Mouse (Mus musculus) liver, embryonic 16.5 days (tissue): ENCODE measurements around the gene Cdkn2aip. TPM values are rescaled to one million over a fixed set of nuclear protein-coding genes. Genes with fewer than 3 reads are reported as not detected.
A peak's percentile ranks its signal among the peaks of the same experiment; 100 is the strongest.

Source experiments
- ATAC-seq: fragments of 200-750 bp; cut with Nextera tagmentation; 2 replicates; pipeline ENCODE4 v1.8.0; 2017; ENCODE audit warnings: low read depth, mild to moderate bottlenecking, moderate number of reproducible peaks, moderate library complexity
- H3K27ac ChIP-seq: fragments of 300-500 bp; sonication (generic); 2 replicates; pipeline ENCODE4 v1.5.1; 2014; ENCODE audit warnings: mild to moderate bottlenecking, low read length
- H3K27me3 ChIP-seq: fragments of 300-500 bp; sonication (generic); 2 replicates; pipeline ENCODE4 v1.6.1; 2014; ENCODE audit warnings: low read depth, low read length, mixed read lengths; ENCODE audit not compliant: control insufficient read depth, insufficient read depth
- H3K36me3 ChIP-seq: fragments of 300-500 bp; sonication (generic); 2 replicates; pipeline ENCODE4 v1.6.1; 2014; ENCODE audit warnings: mild to moderate bottlenecking; ENCODE audit not compliant: control insufficient read depth, insufficient read depth
- H3K4me1 ChIP-seq: fragments of 300-500 bp; sonication (generic); 2 replicates; pipeline ENCODE4 v1.6.1; 2014; ENCODE audit warnings: low read depth, low read length, mixed read lengths; ENCODE audit not compliant: control insufficient read depth
- H3K4me2 ChIP-seq: fragments of 300-500 bp; sonication (generic); 2 replicates; pipeline ENCODE4 v1.6.1; 2014; ENCODE audit warnings: low read depth, low read length, mixed read lengths
- H3K4me3 ChIP-seq: fragments of 300-500 bp; sonication (generic); 2 replicates; pipeline ENCODE4 v1.5.1; 2014; ENCODE audit warnings: low read depth, mild to moderate bottlenecking, low read length
- H3K9ac ChIP-seq: fragments of 300-500 bp; sonication (generic); 2 replicates; pipeline ENCODE4 v1.6.1; 2014; ENCODE audit warnings: low read depth, low read length
- H3K9me3 ChIP-seq: fragments of 300-500 bp; sonication (generic); replicated peaks from 2 replicates; pipeline ENCODE4 v1.6.1; 2016; ENCODE audit warnings: low read length; ENCODE audit not compliant: control insufficient read depth
- WGBS: fragments of 180-500 bp; shearing (Covaris S2); extraction: QIAGEN DNeasy Blood & Tissue Kit; methylation state at CpG from one replicate; pipeline ENCODE4 v1.1.7; 2014; ENCODE audit not compliant: insufficient replicate concordance; 5-methylcytosine and 5-hydroxymethylcytosine counted together
- polyA plus RNA-seq: library from polyadenylated mRNA; unstranded; fragments of >200 nt; fragmentation: Nextera tagmentation; extraction: Ambion mirVana; gene quantifications from 2 replicates; pipeline ENCODE4 v1.2.1, GENCODE M21; 2015

The Cdkn2aip gene
- polyA plus RNA-seq = 13.1 TPM in 2 replicates

DNA sequence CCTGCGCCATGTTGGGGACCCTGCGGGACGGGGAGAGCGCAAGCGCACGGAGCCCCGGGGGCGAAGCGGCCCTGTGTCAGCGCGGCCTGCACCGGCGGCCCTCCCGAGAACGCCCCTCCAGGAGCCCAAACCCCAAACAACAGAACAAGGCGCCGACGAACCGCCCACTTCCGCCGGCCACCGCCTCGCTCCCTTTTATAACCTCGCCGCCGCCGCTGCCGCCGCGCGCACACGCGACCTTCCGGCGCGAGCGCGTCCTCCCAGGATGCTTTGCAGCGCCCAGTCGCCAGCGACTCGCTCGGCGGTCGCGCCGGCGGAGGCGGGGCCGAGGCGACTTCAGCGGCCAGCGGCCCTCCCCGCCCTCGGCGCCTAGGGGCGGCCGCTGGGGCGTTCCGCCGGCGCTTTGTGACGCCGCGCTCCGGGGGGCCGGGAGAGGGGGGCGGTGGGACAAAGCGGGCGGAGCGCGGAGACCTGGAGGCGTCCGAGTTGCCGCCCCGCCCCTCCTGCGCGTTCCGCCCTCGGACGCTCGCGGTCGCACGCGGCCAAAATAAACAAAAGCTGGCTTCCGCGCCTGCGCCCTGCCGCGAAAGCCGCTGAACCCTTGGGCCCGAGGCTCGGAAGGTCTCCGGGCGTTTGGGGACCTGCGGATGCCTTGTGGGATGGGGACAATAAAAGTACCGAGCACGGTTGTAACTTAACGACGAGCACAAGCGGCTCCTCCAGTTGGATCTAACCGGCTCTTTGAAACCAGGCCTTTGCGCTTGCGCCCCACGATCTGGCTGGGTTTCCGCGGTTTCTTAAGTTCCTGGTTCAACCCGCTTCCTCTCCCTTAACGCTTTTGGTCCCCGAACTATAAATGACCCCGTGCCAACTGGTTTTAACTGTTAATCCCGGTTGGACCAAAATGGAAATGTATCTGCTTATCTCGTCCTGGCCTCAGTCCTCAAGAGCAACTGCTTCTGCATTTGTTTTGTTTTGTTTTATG, at the start of gene Cdkn2aip:
Gene Cdkn2aip (minus strand): TSS at position 172 of the 985 bp plus-strand sequence.
- no peaks in the 10 kb centered on the region for H3K9me3 ChIP-seq
- ATAC-seq = peak; percentile 95
- peaks cover 13% of the 10 kb centered on the region for H3K36me3 ChIP-seq
- H3K27ac ChIP-seq = peak within 1 kb of the TSS; percentile 97
- H3K27me3 ChIP-seq = no peaks in the 10 kb centered on the region
- WGBS = under 1% methylated on average over 109 of the region's 114 CpGs
- H3K4me2 ChIP-seq = peak within 1 kb of the TSS; percentile 82
- peak within 1 kb of the TSS; percentile 98 for H3K4me3 ChIP-seq
- peak within 1 kb of the TSS; percentile 94 for H3K9ac ChIP-seq
- H3K4me1 ChIP-seq = peaks cover 3% of the 10 kb centered on the region; the same call in 1 of the 2 replicates

DNA sequence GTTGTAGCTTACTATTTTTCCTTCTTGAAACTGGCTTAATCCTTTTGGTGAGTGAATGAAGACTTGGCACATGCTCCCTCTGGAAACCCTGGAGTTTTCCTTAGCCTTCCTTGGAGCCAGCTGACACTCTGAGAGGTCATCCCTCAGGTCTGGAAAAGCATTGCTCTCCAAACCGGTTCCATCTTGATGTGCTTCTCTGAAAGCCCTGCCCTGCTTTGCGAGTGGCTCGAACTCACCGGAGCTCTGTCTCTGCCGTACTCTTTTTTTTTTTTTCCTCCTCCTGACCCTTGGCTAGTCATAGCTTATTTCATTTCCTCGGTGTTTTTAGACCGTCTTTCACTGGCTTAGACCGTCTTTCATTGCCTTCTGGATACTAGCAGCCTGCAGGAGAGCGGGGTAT, 49.5 kb upstream of the Cdkn2aip start:
- H3K9me3 ChIP-seq = no peaks in the 10 kb centered on the region
- no peaks in the 10 kb centered on the region for H3K27me3 ChIP-seq
- H3K36me3 ChIP-seq = no peaks in the 10 kb centered on the region
- 54% methylated on average over 9 of the region's 9 CpGs for WGBS
- no peak overlapping the region for H3K4me2 ChIP-seq
- no peak for ATAC-seq
- no peak overlapping the region for H3K27ac ChIP-seq
- no peaks in the 10 kb centered on the region for H3K4me1 ChIP-seq
- H3K4me3 ChIP-seq = no peak overlapping the region
- no peak overlapping the region for H3K9ac ChIP-seq

DNA sequence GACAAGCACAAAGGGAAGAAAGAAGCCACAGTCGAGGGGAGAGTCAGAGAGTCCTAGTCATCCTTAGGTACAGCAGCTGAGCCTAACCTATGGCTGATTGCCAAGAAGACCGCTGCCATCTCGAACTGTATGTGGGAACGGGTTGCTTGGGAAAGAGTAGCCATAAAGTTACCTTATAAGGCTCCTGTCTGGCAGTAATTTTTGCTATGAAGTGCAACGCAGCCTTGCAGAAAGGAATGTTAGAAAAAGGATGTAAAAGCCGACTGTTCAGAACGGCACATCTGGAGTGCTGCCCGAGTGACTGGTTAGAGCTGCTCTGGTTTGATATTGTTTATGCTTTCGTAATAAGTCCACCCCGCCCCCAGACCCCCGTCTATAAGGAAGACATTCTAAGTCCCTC, 47.0 kb upstream of the Cdkn2aip start:
- Histone ChIP-seq H3K9ac (no peak overlapping the region), H3K4me2 (no peak overlapping the region), H3K9me3 (no peaks in the 10 kb centered on the region), H3K27ac (no peak overlapping the region), H3K4me1 (no peaks in the 10 kb centered on the region), H3K27me3 (no peaks in the 10 kb centered on the region), H3K36me3 (no peaks in the 10 kb centered on the region), H3K4me3 (no peak overlapping the region)
- WGBS = 62% methylated on average over 11 of the region's 11 CpGs
- no peak for ATAC-seq

DNA sequence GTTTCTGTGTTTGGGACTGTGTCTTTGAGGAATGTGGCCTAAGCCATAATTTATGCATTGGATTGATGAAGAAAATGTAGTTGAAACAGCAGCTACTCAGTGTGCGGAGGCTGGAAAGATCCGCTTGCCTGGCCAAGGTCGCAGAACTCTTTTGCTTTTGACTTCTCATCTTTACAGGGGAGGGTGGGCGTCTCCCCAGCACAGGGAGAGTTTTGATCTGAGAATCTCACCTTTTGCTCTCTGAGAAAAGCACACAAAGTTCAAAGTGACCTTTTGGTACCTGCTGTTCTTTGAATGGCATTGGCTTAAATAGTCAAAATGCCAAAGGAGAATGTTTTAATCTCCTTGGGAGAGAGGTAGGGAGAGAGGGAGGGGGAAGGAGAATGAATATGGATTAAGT, 46.5 kb upstream of the Cdkn2aip start:
- Histone ChIP-seq H3K4me2 (no peak overlapping the region), H3K4me3 (no peak overlapping the region), H3K9ac (no peak overlapping the region), H3K9me3 (no peaks in the 10 kb centered on the region), H3K36me3 (no peaks in the 10 kb centered on the region), H3K27me3 (no peaks in the 10 kb centered on the region), H3K4me1 (no peaks in the 10 kb centered on the region), H3K27ac (no peak overlapping the region)
- no peak for ATAC-seq
- 55% methylated on average over 4 of the region's 4 CpGs for WGBS

DNA sequence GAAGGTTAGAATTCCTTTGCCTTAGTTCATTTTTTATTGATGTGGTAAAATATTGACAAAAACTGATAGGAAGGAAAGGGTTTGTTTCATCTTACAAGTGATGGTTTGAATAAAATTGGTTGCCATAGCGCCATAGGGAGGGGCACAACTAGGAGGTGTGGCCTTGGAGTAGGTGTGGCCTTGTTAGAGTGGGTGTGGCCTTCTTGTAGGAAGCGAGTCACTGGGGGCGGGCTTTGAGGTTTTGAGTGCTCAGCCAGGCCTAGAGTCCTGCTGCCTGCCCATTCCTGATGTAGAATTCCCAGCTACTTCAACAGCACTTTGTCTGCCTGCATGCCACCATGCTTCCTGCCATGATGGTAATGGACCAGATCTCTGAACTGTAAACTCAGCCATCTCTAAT, 39.4 kb upstream of the Cdkn2aip start:
- H3K4me1 ChIP-seq = no peaks in the 10 kb centered on the region
- no peak overlapping the region for H3K27ac ChIP-seq
- no peaks in the 10 kb centered on the region for H3K36me3 ChIP-seq
- no peak overlapping the region for H3K4me2 ChIP-seq
- 78% methylated on average over 3 of the region's 3 CpGs for WGBS
- H3K4me3 ChIP-seq = no peak overlapping the region
- H3K27me3 ChIP-seq = no peaks in the 10 kb centered on the region
- no peak for ATAC-seq
- H3K9ac ChIP-seq = no peak overlapping the region
- no peaks in the 10 kb centered on the region for H3K9me3 ChIP-seq

DNA sequence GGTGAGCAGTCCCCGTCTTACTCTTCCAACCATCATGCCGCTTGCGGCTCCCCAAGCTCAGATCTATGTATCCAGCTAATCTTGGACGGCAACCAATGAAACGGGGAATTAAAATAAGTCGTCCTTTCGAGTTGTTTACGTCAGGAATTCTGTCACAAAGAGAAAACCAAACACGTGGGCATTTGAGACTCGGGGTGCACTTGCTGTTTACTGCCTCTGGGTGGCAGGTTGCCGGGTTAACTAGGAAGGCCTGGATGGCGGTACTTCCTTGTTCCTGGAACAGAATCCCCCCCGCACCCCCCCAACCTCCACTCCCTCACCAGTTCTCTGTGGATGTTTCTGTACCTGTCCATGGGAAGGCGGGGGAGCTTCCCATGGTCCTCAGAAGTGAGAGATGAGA, 36.4 kb upstream of the Cdkn2aip start:
- Histone ChIP-seq H3K4me2 (no peak overlapping the region), H3K4me1 (no peaks in the 10 kb centered on the region), H3K9ac (no peak overlapping the region), H3K27ac (no peak overlapping the region), H3K4me3 (no peak overlapping the region), H3K9me3 (no peaks in the 10 kb centered on the region), H3K27me3 (no peaks in the 10 kb centered on the region), H3K36me3 (no peaks in the 10 kb centered on the region)
- no peak for ATAC-seq
- WGBS = 45% methylated on average over 14 of the region's 14 CpGs

DNA sequence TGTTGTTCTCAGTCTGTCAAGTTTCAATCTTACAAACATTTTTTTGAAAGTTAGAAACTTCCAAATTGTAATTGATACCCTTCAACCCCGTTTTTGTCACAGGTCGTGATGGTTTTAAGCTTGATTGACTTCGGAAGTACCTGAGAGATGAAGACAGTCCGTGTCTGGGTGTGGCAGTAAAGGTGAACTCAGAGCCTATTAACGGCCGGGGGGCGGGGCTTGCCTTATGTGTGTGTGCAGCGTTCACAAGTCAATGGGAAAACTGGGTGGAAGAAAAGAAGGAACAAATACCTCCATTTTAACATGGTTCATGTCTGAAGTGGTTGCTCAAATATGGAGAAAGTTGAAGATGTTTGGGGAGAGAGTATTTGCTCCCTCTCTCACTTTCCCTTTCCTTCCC, 35.8 kb upstream of the Cdkn2aip start:
- H3K9ac ChIP-seq = no peak overlapping the region
- H3K27me3 ChIP-seq = no peaks in the 10 kb centered on the region
- H3K4me3 ChIP-seq = no peak overlapping the region
- H3K36me3 ChIP-seq = no peaks in the 10 kb centered on the region
- 56% methylated on average over 8 of the region's 8 CpGs for WGBS
- ATAC-seq = no peak
- H3K4me1 ChIP-seq = no peaks in the 10 kb centered on the region
- H3K9me3 ChIP-seq = no peaks in the 10 kb centered on the region
- no peak overlapping the region for H3K4me2 ChIP-seq
- no peak overlapping the region for H3K27ac ChIP-seq

DNA sequence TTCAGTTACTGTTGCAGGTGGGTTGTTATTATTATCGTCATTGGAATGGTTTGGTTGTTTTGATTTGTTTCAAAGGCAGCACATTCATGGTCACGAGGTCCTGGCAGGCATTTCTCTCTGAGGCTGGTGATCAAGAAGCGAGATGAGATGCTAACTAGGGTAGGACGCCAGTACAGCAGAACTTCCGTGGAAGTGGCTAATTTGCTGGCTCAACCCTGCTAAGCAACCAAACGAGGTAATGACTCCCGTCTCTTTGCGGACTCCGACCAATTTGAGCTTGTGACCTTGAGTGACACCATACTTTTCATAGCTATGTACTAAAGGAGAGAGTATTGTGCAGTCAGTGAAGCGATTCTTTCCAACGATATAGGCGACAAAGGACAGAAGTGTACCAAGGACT, 32.6 kb upstream of the Cdkn2aip start:
- Histone ChIP-seq H3K36me3 (no peaks in the 10 kb centered on the region), H3K27me3 (no peaks in the 10 kb centered on the region), H3K27ac (no peak overlapping the region), H3K9ac (no peak overlapping the region), H3K4me2 (no peak overlapping the region), H3K4me3 (no peak overlapping the region), H3K4me1 (no peaks in the 10 kb centered on the region), H3K9me3 (no peaks in the 10 kb centered on the region)
- WGBS = 70% methylated on average over 12 of the region's 12 CpGs
- ATAC-seq = no peak

DNA sequence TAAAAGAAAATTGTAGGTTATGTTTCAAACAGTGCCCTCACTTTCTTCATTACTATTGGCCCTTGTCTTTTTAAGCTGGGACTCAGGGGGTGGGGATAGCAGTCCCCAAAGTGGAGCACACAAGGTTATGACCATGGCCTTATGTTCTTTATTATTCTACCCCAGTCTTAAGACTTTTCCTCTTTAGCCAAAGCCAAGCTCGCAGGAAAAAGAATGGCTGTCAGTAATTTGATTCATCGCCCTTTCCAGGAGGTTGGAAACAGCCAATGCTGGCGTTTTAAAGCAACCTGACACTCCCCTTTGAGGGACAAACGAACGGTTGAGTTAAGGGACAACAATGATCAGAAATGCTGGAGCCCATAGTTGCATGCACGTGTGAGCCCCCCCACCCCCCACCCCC, 32.1 kb upstream of the Cdkn2aip start:
- Histone ChIP-seq H3K9ac (no peak overlapping the region), H3K27me3 (no peaks in the 10 kb centered on the region), H3K9me3 (no peaks in the 10 kb centered on the region), H3K36me3 (no peaks in the 10 kb centered on the region), H3K4me3 (no peak overlapping the region), H3K4me2 (no peak overlapping the region), H3K4me1 (no peaks in the 10 kb centered on the region), H3K27ac (no peak overlapping the region)
- 43% methylated on average over 6 of the region's 6 CpGs for WGBS
- ATAC-seq = no peak
